Mouse (Mus musculus): ENCODE measurements around the gene Lbx1.

DNA sequence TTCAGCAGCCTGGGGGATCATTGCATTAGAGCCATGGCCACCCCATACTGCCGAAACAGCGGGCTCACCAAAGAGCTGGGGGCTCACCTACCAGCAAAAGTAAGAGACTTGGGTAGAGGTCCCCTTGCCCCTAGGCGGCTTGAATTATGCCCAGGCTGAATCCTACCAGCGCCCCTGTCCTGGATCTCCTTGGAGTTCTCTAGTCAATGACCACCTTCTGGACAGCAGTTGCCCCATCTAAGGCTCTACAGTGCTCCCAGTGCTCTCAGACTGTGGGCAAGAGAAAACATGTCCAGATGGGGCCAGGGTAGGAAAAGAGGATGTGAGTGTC is 6.4 kb upstream of the Lbx1 start:
- TF ChIP-seq CTCF (IDR thresholded peaks at IDR 0.05; ENCODE audit: borderline replicate concordance, extremely low read depth, insufficient read depth, insufficient read length) (no peak), POLR2A (IDR thresholded peaks at IDR 0.05; ENCODE audit: borderline replicate concordance, extremely low read depth, insufficient read depth, insufficient read length, poor library complexity, severe bottlenecking) (no peak)
